Mouse (Mus musculus): ENCODE measurements around the gene Cc2d2a. TPM values are rescaled to one million over a fixed set of nuclear protein-coding genes. Genes with fewer than 3 reads are reported as not detected.

Gene Cc2d2a
- total and polyA plus RNA-seq, 3 experiments = not detected

GRCm38 (mm10) chr5:43645020-43645419 lies 17.1 kb upstream of the Cc2d2a start:
- Histone ChIP-seq H3K4me3 (ENCODE audit: control insufficient read depth in 1 of 2, insufficient read depth in 1 of 2, low read depth in 2 of 2, low read length in 2 of 2) (no peak overlapping the region), H3K4me1 (ENCODE audit: control insufficient read depth in 1 of 2, insufficient read depth in 2 of 2, low read length in 2 of 2) (no peaks in the 10 kb centered on the region), H3K9ac (ENCODE audit: control insufficient read depth, low read depth, low read length, poor library complexity, severe bottlenecking) (no peak overlapping the region), H3K9me3 (replicated peaks; ENCODE audit: insufficient read depth, low read length) (no peaks in the 10 kb centered on the region), H3K79me2 (ENCODE audit: control insufficient read depth, insufficient read depth, low read length, poor library complexity) (no peaks in the 10 kb centered on the region), H3K27me3 (ENCODE audit: control insufficient read depth in 1 of 2, insufficient read depth in 2 of 2, low read length in 2 of 2) (no peaks in the 10 kb centered on the region), H3K36me3 (ENCODE audit: control insufficient read depth in 1 of 2, insufficient read depth in 2 of 2, low read length in 2 of 2) (no peaks in the 10 kb centered on the region), H3K27ac (ENCODE audit: control insufficient read depth, low read depth, low read length) (no peak overlapping the region)
- no peak for TF ChIP-seq UBTF (IDR thresholded peaks at IDR 0.05; ENCODE audit: borderline replicate concordance, insufficient read depth, low read depth, low read length)
- no peak for TF ChIP-seq MYB (IDR thresholded peaks at IDR 0.05; ENCODE audit: low read depth, low read length)
- no peak for DNase-seq (ENCODE audit: low read depth, low spot score)

- TF ChIP-seq EP300 (IDR thresholded peaks at IDR 0.05; ENCODE audit: low read depth in 1 of 2, low read length in 2 of 2) (no peak), TBP (IDR thresholded peaks at IDR 0.05; ENCODE audit: low read depth, low read length) (no peak), ELF1 (IDR thresholded peaks at IDR 0.05; ENCODE audit: low read depth, low read length) (no peak), KAT2A (conservative IDR thresholded peaks at IDR 0.05; ENCODE audit: low read depth, low read length) (no peak)
- Histone ChIP-seq H3K9ac (ENCODE audit: control insufficient read depth, low read depth, low read length, poor library complexity, severe bottlenecking) (no peak overlapping the region), H3K4me3 (ENCODE audit: control insufficient read depth in 1 of 2, insufficient read depth in 1 of 2, low read depth in 2 of 2, low read length in 2 of 2) (no peak overlapping the region), H3K79me2 (ENCODE audit: control insufficient read depth, insufficient read depth, low read length, poor library complexity) (no peaks in the 10 kb centered on the region), H3K9me3 (replicated peaks; ENCODE audit: insufficient read depth, low read length) (no peaks in the 10 kb centered on the region), H3K36me3 (ENCODE audit: control insufficient read depth in 1 of 2, insufficient read depth in 2 of 2, low read length in 2 of 2) (no peaks in the 10 kb centered on the region), H3K27ac (ENCODE audit: control insufficient read depth, low read depth, low read length) (no peak overlapping the region), H3K4me1 (ENCODE audit: control insufficient read depth in 1 of 2, insufficient read depth in 2 of 2, low read length in 2 of 2) (no peaks in the 10 kb centered on the region), H3K27me3 (ENCODE audit: control insufficient read depth in 1 of 2, insufficient read depth in 2 of 2, low read length in 2 of 2) (no peaks in the 10 kb centered on the region)
- DNase-seq (ENCODE audit: low read depth, low spot score) = no peak
Measured at GRCm38 (mm10) chr5:43647098-43647774, 14.9 kb upstream of the Cc2d2a start.

GRCm38 (mm10) chr5:43661498-43661897 lies 648 bp upstream of the Cc2d2a start:
- no peak overlapping the region for H3K27ac ChIP-seq (ENCODE audit: control insufficient read depth, low read depth, low read length)
- H3K27me3 ChIP-seq (ENCODE audit: control insufficient read depth in 1 of 2, insufficient read depth in 2 of 2, low read length in 2 of 2) = no peaks in the 10 kb centered on the region
- TF ChIP-seq GABPA (IDR thresholded peaks at IDR 0.05; ENCODE audit: low read depth, low read length) = no peak
- no peaks in the 10 kb centered on the region for H3K79me2 ChIP-seq (ENCODE audit: control insufficient read depth, insufficient read depth, low read length, poor library complexity)
- no peaks in the 10 kb centered on the region for H3K9me3 ChIP-seq (replicated peaks; ENCODE audit: insufficient read depth, low read length)
- no peaks in the 10 kb centered on the region for H3K36me3 ChIP-seq (ENCODE audit: control insufficient read depth in 1 of 2, insufficient read depth in 2 of 2, low read length in 2 of 2)
- no peak for DNase-seq (ENCODE audit: low read depth, low spot score)
- H3K4me1 ChIP-seq (ENCODE audit: control insufficient read depth in 1 of 2, insufficient read depth in 2 of 2, low read length in 2 of 2) = no peaks in the 10 kb centered on the region
- no peak overlapping the region for H3K9ac ChIP-seq (ENCODE audit: control insufficient read depth, low read depth, low read length, poor library complexity, severe bottlenecking)
- H3K4me3 ChIP-seq (ENCODE audit: control insufficient read depth in 1 of 2, insufficient read depth in 1 of 2, low read depth in 2 of 2, low read length in 2 of 2) = no peak overlapping the region

GRCm38 (mm10) chr5:43663531-43663930 lies 1.4 kb downstream of the Cc2d2a start:
- no peaks in the 10 kb centered on the region for H3K9me3 ChIP-seq (replicated peaks; ENCODE audit: insufficient read depth, low read length)
- no peaks in the 10 kb centered on the region for H3K27me3 ChIP-seq (ENCODE audit: control insufficient read depth in 1 of 2, insufficient read depth in 2 of 2, low read length in 2 of 2)
- TF ChIP-seq ETS1 (IDR thresholded peaks at IDR 0.05; ENCODE audit: low read depth, low read length) (no peak), SIN3A (IDR thresholded peaks at IDR 0.05; ENCODE audit: low read length) (no peak), MAX (IDR thresholded peaks at IDR 0.05; ENCODE audit: low read length) (no peak), TBP (IDR thresholded peaks at IDR 0.05; ENCODE audit: low read depth, low read length) (no peak), POLR2AphosphoS2 (IDR thresholded peaks at IDR 0.05; ENCODE audit: low read length) (no peak), HCFC1 (IDR thresholded peaks at IDR 0.05; ENCODE audit: low read depth, low read length) (no peak), KAT2A (conservative IDR thresholded peaks at IDR 0.05; ENCODE audit: low read depth, low read length) (no peak), ZMIZ1 (IDR thresholded peaks at IDR 0.05; ENCODE audit: low read depth, low read length) (no peak), TCF12 (IDR thresholded peaks at IDR 0.05; ENCODE audit: low read depth, low read length) (no peak), MYB (IDR thresholded peaks at IDR 0.05; ENCODE audit: low read depth, low read length) (no peak), MAZ (IDR thresholded peaks at IDR 0.05; ENCODE audit: low read depth, low read length) (no peak), MXI1 (IDR thresholded peaks at IDR 0.05; ENCODE audit: low read depth, low read length) (no peak), CHD2 (IDR thresholded peaks at IDR 0.05; ENCODE audit: low read length) (no peak), JUND (IDR thresholded peaks at IDR 0.05; ENCODE audit: low read depth, low read length) (no peak), CHD1 (IDR thresholded peaks at IDR 0.05; ENCODE audit: low read depth, low read length) (no peak), UBTF (IDR thresholded peaks at IDR 0.05; ENCODE audit: borderline replicate concordance, insufficient read depth, low read depth, low read length) (no peak), EP300 (IDR thresholded peaks at IDR 0.05; ENCODE audit: low read depth in 1 of 2, low read length in 2 of 2) (no peak), E2F4 (IDR thresholded peaks at IDR 0.05; ENCODE audit: borderline replicate concordance, low read depth, low read length) (no peak)
- H3K27ac ChIP-seq (ENCODE audit: control insufficient read depth, low read depth, low read length) = no peak overlapping the region
- H3K4me1 ChIP-seq (ENCODE audit: control insufficient read depth in 1 of 2, insufficient read depth in 2 of 2, low read length in 2 of 2) = no peaks in the 10 kb centered on the region
- no peaks in the 10 kb centered on the region for H3K79me2 ChIP-seq (ENCODE audit: control insufficient read depth, insufficient read depth, low read length, poor library complexity)
- no peaks in the 10 kb centered on the region for H3K36me3 ChIP-seq (ENCODE audit: control insufficient read depth in 1 of 2, insufficient read depth in 2 of 2, low read length in 2 of 2)
- no peak overlapping the region for H3K9ac ChIP-seq (ENCODE audit: control insufficient read depth, low read depth, low read length, poor library complexity, severe bottlenecking)
- no peak overlapping the region for H3K4me3 ChIP-seq (ENCODE audit: control insufficient read depth in 1 of 2, insufficient read depth in 1 of 2, low read depth in 2 of 2, low read length in 2 of 2)
- DNase-seq (ENCODE audit: low read depth, low spot score) = no peak
